Mouse (Mus musculus) stomach, postnatal 0 days (tissue): ENCODE results near the gene P3h1.

Experiments used
- CTCF ChIP-seq: IDR thresholded peaks from 2 replicates; pipeline ENCODE4 v1.5.1; 2016; ENCODE audit warnings: antibody characterized with exemption, low read depth, mild to moderate bottlenecking, moderate library complexity
- EP300 ChIP-seq: optimal IDR thresholded peaks from 2 replicates; pipeline ENCODE3; 2016; ENCODE audit warnings: antibody characterized with exemption

- TF ChIP-seq CTCF (no peak), EP300 (no peak)
These were observed 43.3 kb upstream of the P3h1 start for GRCm38 (mm10) chr4:119189392-119189791.
